Mouse (Mus musculus): ENCODE measurements around the gene Tlk1. TPM values are rescaled to one million over a fixed set of nuclear protein-coding genes. Genes with fewer than 3 reads are reported as not detected.
"Not testable (repeated sequence)": the region's sequence is repeated elsewhere in the genome, so short reads cannot be mapped to it uniquely, and the experiment has no call there.

Gene Tlk1
- polyA plus RNA-seq, 1 experiment: 30.4 TPM

DNA sequence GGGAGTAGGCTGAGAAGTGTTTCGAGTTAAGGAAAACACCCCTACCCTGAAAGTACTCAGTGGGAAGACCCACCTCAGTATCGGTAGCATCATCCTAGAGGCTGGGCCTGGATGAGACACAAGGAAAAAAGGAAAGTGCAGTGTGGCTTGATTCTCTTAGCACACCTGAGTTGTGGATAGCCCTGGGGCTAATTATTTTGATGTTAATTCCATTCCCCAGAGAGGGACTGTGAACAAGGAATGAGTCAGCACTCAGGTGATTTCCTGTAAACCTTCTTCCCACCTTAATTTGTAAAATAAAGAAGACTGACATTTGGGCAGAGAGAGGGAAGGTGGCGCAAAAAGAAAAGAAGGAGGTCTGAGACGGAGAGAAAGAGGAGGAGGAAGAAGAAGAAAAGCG, 19.5 kb downstream of the Tlk1 start:
- Histone ChIP-seq H3K27ac (ENCODE audit: insufficient read depth, low read length) (no peak overlapping the region), H3K4me1 (ENCODE audit: control insufficient read depth, insufficient read depth, low read length) (peaks cover 7% of the 10 kb centered on the region), H3K27me3 (ENCODE audit: control insufficient read depth, insufficient read depth, low read length) (no peaks in the 10 kb centered on the region), H3K4me3 (replicated peaks; ENCODE audit: insufficient read depth, low read depth, low read length) (no peak overlapping the region)
- no peak for DNase-seq
- 92% methylated on average over 5 of the region's 5 CpGs for WGBS
- no peak for TF ChIP-seq POLR2A (IDR thresholded peaks at IDR 0.05; ENCODE audit: borderline replicate concordance, insufficient read depth, low read length)
- TF ChIP-seq CTCF (IDR thresholded peaks at IDR 0.05; ENCODE audit: borderline replicate concordance, insufficient read depth, low read depth, low read length): no peak

DNA sequence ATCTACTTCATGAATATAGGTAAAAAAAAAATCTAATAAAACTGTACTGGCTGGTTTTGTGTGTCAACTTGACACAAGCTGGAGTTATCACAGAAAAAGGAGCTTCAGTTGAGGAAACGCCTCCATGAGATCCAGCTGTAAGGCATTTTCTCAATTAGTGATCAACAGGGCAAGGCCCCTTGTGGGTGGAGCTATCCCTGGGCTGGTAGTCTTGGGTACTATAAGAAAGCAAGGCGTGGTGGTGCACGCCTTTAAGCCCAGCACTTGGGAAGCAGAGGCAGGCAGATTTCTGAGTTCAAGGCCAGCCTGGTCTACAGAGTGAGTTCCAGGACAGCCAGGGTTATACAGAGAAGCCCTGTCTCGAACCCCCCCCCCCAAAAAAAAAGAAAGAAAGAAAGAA, 21.8 kb downstream of the Tlk1 start:
- not testable (repeated sequence) for H3K27me3 ChIP-seq (ENCODE audit: control insufficient read depth, insufficient read depth, low read length); DNase-seq; H3K27ac ChIP-seq (ENCODE audit: insufficient read depth, low read length); H3K4me1 ChIP-seq (ENCODE audit: control insufficient read depth, insufficient read depth, low read length); H3K4me3 ChIP-seq (replicated peaks; ENCODE audit: insufficient read depth, low read depth, low read length)
- 94% methylated on average over 4 of the region's 4 CpGs for WGBS

DNA sequence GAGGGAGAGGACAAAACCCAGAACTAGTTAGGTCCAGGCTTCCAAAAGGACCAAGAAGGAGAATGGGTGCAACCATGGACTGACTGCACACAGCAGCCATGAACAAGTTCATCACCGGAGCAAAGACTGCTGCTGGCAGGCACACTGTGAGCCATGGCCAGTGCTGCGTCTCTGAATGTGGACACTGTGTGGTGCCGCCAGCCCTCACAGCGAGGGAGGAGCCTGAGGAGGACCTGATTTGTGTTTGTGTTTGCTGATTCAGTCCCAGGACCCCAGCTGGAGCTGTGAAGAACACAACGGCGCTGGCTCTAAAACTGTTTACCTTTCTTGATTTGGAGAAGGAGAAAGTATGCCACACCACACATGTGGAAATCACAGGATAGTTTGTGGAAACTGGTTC, 22.9 kb downstream of the Tlk1 start:
- H3K27ac ChIP-seq (ENCODE audit: insufficient read depth, low read length): no peak overlapping the region
- TF ChIP-seq CTCF (IDR thresholded peaks at IDR 0.05; ENCODE audit: borderline replicate concordance, insufficient read depth, low read depth, low read length): no peak
- TF ChIP-seq POLR2A (IDR thresholded peaks at IDR 0.05; ENCODE audit: borderline replicate concordance, insufficient read depth, low read length): no peak
- 24% methylated on average over 6 of the region's 6 CpGs for WGBS
- peak; percentile 23 to 28 for DNase-seq
- H3K4me1 ChIP-seq (ENCODE audit: control insufficient read depth, insufficient read depth, low read length): peaks cover 3% of the 10 kb centered on the region
- H3K4me3 ChIP-seq (replicated peaks; ENCODE audit: insufficient read depth, low read depth, low read length): no peak overlapping the region
- no peaks in the 10 kb centered on the region for H3K27me3 ChIP-seq (ENCODE audit: control insufficient read depth, insufficient read depth, low read length)

DNA sequence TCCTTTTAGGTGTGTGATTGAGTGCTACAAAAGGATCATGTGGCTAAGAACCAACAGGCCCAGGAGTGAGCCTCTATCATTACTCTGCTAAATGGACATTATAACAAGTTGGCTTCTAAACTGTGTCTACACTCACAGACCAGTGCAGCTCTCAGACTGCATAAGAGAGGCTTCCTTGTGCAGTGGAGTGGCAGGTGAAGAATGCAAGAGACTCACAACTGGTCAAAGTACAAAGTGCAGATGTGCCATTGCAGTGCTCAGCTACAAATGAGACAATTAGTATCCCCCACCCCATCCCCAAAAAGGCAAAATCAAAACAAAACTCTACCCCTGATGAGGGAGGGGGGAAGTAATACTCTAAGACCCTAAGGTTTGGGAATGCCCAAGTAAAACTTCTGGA, 24.0 kb downstream of the Tlk1 start:
- H3K27ac ChIP-seq (ENCODE audit: insufficient read depth, low read length): no peak overlapping the region
- no peak for DNase-seq
- H3K27me3 ChIP-seq (ENCODE audit: control insufficient read depth, insufficient read depth, low read length): no peaks in the 10 kb centered on the region
- peaks cover 3% of the 10 kb centered on the region for H3K4me1 ChIP-seq (ENCODE audit: control insufficient read depth, insufficient read depth, low read length)
- TF ChIP-seq POLR2A (IDR thresholded peaks at IDR 0.05; ENCODE audit: borderline replicate concordance, insufficient read depth, low read length) (no peak), CTCF (IDR thresholded peaks at IDR 0.05; ENCODE audit: borderline replicate concordance, insufficient read depth, low read depth, low read length) (no peak)
- H3K4me3 ChIP-seq (replicated peaks; ENCODE audit: insufficient read depth, low read depth, low read length): no peak overlapping the region

DNA sequence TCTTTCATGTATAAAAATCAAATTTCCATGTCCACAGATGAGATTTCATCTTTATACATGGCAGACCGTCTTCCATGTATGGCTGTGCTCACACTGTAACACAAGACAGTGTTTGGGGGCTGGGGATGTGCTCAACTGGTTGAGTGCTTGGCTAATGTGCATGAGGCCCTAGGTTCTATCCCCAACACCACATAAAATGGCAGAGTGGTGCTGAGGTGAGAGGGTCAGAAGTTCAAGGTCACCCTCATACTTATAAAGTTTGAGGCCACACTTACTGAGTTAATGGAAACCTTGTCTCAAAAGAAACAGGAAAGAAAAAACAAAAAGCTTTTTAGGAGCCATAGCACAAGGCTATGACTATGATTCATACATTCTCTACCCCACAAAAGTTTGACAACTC, 25.1 kb downstream of the Tlk1 start:
- WGBS: 96% methylated on average over 1 of the region's 1 CpGs
- Histone ChIP-seq H3K4me3 (replicated peaks; ENCODE audit: insufficient read depth, low read depth, low read length) (no peak overlapping the region), H3K4me1 (ENCODE audit: control insufficient read depth, insufficient read depth, low read length) (peaks cover 3% of the 10 kb centered on the region), H3K27me3 (ENCODE audit: control insufficient read depth, insufficient read depth, low read length) (no peaks in the 10 kb centered on the region), H3K27ac (ENCODE audit: insufficient read depth, low read length) (no peak overlapping the region)
- no peak for TF ChIP-seq POLR2A (IDR thresholded peaks at IDR 0.05; ENCODE audit: borderline replicate concordance, insufficient read depth, low read length)
- TF ChIP-seq CTCF (IDR thresholded peaks at IDR 0.05; ENCODE audit: borderline replicate concordance, insufficient read depth, low read depth, low read length): no peak
- DNase-seq: no peak

DNA sequence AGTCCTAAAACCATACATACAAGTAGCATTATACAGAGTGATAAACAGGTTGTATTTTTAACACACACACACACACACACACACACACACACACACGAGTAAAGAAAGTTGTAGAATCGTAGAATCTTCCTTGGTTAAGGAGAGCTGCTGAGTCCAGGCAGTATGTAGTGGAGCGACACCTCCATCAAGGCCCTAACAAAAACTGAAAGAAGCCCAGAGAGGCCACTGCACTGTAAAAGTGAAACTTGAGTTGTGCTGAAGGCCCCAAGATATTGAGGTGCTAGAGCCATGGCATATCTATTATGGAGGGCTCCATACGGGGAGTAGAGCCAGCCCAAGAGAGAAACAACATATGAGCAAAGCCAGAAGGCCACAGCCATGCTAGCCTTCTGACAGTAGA, 32.3 kb downstream of the Tlk1 start:
- WGBS: 93% methylated on average over 4 of the region's 4 CpGs
- DNase-seq: no peak
- Histone ChIP-seq H3K4me3 (replicated peaks; ENCODE audit: insufficient read depth, low read depth, low read length) (no peak overlapping the region), H3K4me1 (ENCODE audit: control insufficient read depth, insufficient read depth, low read length) (no peaks in the 10 kb centered on the region), H3K27ac (ENCODE audit: insufficient read depth, low read length) (no peak overlapping the region), H3K27me3 (ENCODE audit: control insufficient read depth, insufficient read depth, low read length) (no peaks in the 10 kb centered on the region)
- no peak for TF ChIP-seq CTCF (IDR thresholded peaks at IDR 0.05; ENCODE audit: borderline replicate concordance, insufficient read depth, low read depth, low read length)
- no peak for TF ChIP-seq POLR2A (IDR thresholded peaks at IDR 0.05; ENCODE audit: borderline replicate concordance, insufficient read depth, low read length)

DNA sequence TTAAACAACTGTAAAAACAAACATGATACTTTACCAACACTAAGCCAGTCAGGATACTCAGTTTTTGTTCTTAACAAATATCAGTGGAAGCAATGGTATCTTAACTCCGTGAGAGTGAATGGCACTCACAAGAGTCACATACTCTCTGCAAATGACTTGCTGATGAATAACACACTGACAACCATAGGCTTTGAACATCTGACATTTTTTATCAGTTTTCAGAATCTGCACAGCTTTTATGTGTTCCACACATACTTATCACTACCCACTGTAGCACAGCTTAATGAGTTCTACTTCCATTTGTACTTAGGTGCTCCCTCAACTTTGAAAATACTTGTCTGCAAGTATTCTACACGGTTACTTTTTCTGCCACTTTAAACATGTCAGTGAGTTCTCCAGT, 35.3 kb downstream of the Tlk1 start:
- WGBS: 83% methylated on average over 2 of the region's 2 CpGs
- DNase-seq: no peak
- Histone ChIP-seq H3K4me1 (ENCODE audit: control insufficient read depth, insufficient read depth, low read length) (no peaks in the 10 kb centered on the region), H3K27me3 (ENCODE audit: control insufficient read depth, insufficient read depth, low read length) (no peaks in the 10 kb centered on the region), H3K27ac (ENCODE audit: insufficient read depth, low read length) (no peak overlapping the region), H3K4me3 (replicated peaks; ENCODE audit: insufficient read depth, low read depth, low read length) (no peak overlapping the region)
- TF ChIP-seq POLR2A (IDR thresholded peaks at IDR 0.05; ENCODE audit: borderline replicate concordance, insufficient read depth, low read length): no peak
- no peak for TF ChIP-seq CTCF (IDR thresholded peaks at IDR 0.05; ENCODE audit: borderline replicate concordance, insufficient read depth, low read depth, low read length)

DNA sequence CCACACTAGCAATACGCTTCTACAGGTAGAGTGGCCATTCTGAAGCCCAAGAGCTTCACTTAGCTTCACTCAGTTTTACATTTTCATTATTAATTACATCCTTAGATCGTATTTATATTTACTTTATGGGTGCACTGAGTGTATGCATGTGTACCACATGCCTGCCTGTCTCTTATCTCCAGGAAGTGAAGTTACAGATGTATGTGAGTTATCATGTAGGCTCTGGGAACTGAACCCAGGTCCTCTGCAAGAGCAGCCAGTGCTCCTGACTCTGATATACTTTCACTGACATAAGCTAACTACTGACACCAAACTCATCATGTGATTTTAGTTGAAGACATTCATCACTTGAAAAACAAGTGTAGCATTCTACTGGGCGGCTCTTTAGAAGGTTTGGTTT, 36.2 kb downstream of the Tlk1 start:
- 97% methylated on average over 3 of the region's 3 CpGs for WGBS
- H3K27ac ChIP-seq (ENCODE audit: insufficient read depth, low read length): no peak overlapping the region
- no peaks in the 10 kb centered on the region for H3K4me1 ChIP-seq (ENCODE audit: control insufficient read depth, insufficient read depth, low read length)

DNA sequence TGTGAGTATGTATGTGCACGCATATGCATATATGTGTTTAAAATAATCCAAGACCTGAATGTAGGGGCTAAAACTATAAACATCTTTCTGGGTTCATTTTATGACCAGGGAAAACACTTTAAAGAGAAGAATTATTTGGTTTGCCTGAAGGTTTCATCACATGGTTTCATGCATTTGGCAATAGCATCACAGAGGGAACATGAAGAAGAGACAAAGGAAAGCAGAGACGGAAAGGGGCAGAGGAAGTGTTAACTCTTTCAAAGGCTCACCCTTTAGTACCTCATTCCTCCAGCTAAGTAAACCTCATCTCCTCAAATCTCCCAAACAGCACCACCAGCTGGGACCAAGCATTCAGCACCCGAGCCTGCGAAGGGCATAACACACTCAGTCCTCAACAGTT, 41.1 kb downstream of the Tlk1 start:
- no peaks in the 10 kb centered on the region for H3K4me1 ChIP-seq (ENCODE audit: control insufficient read depth, insufficient read depth, low read length)
- no peaks in the 10 kb centered on the region for H3K27me3 ChIP-seq (ENCODE audit: control insufficient read depth, insufficient read depth, low read length)
- H3K27ac ChIP-seq (ENCODE audit: insufficient read depth, low read length): no peak overlapping the region
- H3K4me3 ChIP-seq (replicated peaks; ENCODE audit: insufficient read depth, low read depth, low read length): no peak overlapping the region
- TF ChIP-seq POLR2A (IDR thresholded peaks at IDR 0.05; ENCODE audit: borderline replicate concordance, insufficient read depth, low read length): no peak
- TF ChIP-seq CTCF (IDR thresholded peaks at IDR 0.05; ENCODE audit: borderline replicate concordance, insufficient read depth, low read depth, low read length): no peak
- no peak for DNase-seq
- WGBS: 84% methylated on average over 4 of the region's 4 CpGs

More for the DNA sequence above, 36.2 kb downstream of the Tlk1 start:
- Histone ChIP-seq H3K27me3 (ENCODE audit: control insufficient read depth, insufficient read depth, low read length) (no peaks in the 10 kb centered on the region), H3K4me3 (replicated peaks; ENCODE audit: insufficient read depth, low read depth, low read length) (no peak overlapping the region)
- no peak for TF ChIP-seq CTCF (IDR thresholded peaks at IDR 0.05; ENCODE audit: borderline replicate concordance, insufficient read depth, low read depth, low read length)
- TF ChIP-seq POLR2A (IDR thresholded peaks at IDR 0.05; ENCODE audit: borderline replicate concordance, insufficient read depth, low read length): no peak
- DNase-seq: no peak

All from cerebellum, adult 2 months (tissue).